Mouse (Mus musculus) lung, postnatal 36 days (tissue): Measurements from ENCODE around the gene Tshz2.

Experiments used
- DNase-seq: peaks from one replicate; pipeline ENCODE4 v3.0.0; 2022; ENCODE audit warnings: mixed read lengths

Tshz2 gene

GRCm38 (mm10) chr2:169958736-169959573 lies 326.1 kb downstream of the Tshz2 start:
- no peak for DNase-seq

- no peak for DNase-seq
Observed at GRCm38 (mm10) chr2:169961463-169962230, 328.8 kb downstream of the Tshz2 start.

GRCm38 (mm10) chr2:169962231-169962600 lies 329.4 kb downstream of the Tshz2 start:
- DNase-seq: no peak

GRCm38 (mm10) chr2:169962776-169963175 lies 330.0 kb downstream of the Tshz2 start:
- no peak for DNase-seq

- DNase-seq: no peak
Observed at GRCm38 (mm10) chr2:169970481-169970880, 337.7 kb downstream of the Tshz2 start.

- DNase-seq: no peak
Observed at GRCm38 (mm10) chr2:169982925-169983324, 350.1 kb downstream of the Tshz2 start.

GRCm38 (mm10) chr2:169987186-169987585 lies 354.4 kb downstream of the Tshz2 start:
- DNase-seq: no peak

- DNase-seq: no peak
Observed at GRCm38 (mm10) chr2:169989186-169989585, 356.4 kb downstream of the Tshz2 start.

- no peak for DNase-seq
Observed at GRCm38 (mm10) chr2:169990991-169991390, 358.2 kb downstream of the Tshz2 start.

GRCm38 (mm10) chr2:169995987-169996386 lies 363.2 kb downstream of the Tshz2 start:
- peak; percentile 24 for DNase-seq

GRCm38 (mm10) chr2:169996501-169997237 lies 363.9 kb downstream of the Tshz2 start:
- peak; percentile 17 for DNase-seq

GRCm38 (mm10) chr2:169997276-169998049 lies 364.6 kb downstream of the Tshz2 start:
- DNase-seq: no peak

GRCm38 (mm10) chr2:169998878-169999337 lies 366.1 kb downstream of the Tshz2 start:
- DNase-seq: no peak

- DNase-seq: peak; percentile 81
Observed at GRCm38 (mm10) chr2:170002594-170003504, 370.0 kb downstream of the Tshz2 start.

GRCm38 (mm10) chr2:170003666-170004065 lies 370.9 kb downstream of the Tshz2 start:
- DNase-seq: no peak

- no peak for DNase-seq
Observed at GRCm38 (mm10) chr2:170006829-170007228, 374.0 kb downstream of the Tshz2 start.

- peak; percentile 12 for DNase-seq
Observed at GRCm38 (mm10) chr2:170007426-170007958, 374.7 kb downstream of the Tshz2 start.

GRCm38 (mm10) chr2:170009729-170010128 lies 376.9 kb downstream of the Tshz2 start:
- DNase-seq: no peak

GRCm38 (mm10) chr2:170011858-170012257 lies 379.0 kb downstream of the Tshz2 start:
- DNase-seq: no peak

- no peak for DNase-seq
Observed at GRCm38 (mm10) chr2:170017302-170017701, 384.5 kb downstream of the Tshz2 start.

- no peak for DNase-seq
Observed at GRCm38 (mm10) chr2:170017926-170018325, 385.1 kb downstream of the Tshz2 start.
